In genomic region chr4:154837170-154837569, GRCm38 (mm10) we compare ENCODE assay signal across 7 mouse cellular contexts. TPM values are rescaled to one million over a fixed set of nuclear protein-coding genes. Genes with fewer than 3 reads are reported as not detected.
DNase-seq lines count a peak whose midpoint lies in the region; ATAC-seq and TF ChIP-seq lines count a peak whose summit lies in the region.

Ttc34 (plus strand) TSS chr4:154837459.

- no peaks in the 10 kb centered on the region for H3K9me3 ChIP-seq in heart, embryonic 13.5 days

- no peak within 1 kb of the TSS for H3K4me3 ChIP-seq in heart, embryonic 13.5 days
- no peak within 1 kb of the TSS for H3K4me3 ChIP-seq in layer of hippocampus, adult 2 months

- H3K36me3 ChIP-seq in heart, embryonic 13.5 days, result no peaks in the 10 kb centered on the region

- peak; percentile 98; the same call in 1 of the 2 replicates for TF ChIP-seq CTCF in layer of hippocampus, adult 2 months (conservative IDR thresholded peaks at IDR 0.05)

- no peaks in the 10 kb centered on the region for H3K4me1 ChIP-seq in heart, embryonic 13.5 days

- no peak within 1 kb of the TSS for H3K27ac ChIP-seq in heart, embryonic 13.5 days (replicated peaks)
- no peak within 1 kb of the TSS for H3K27ac ChIP-seq in layer of hippocampus, adult 2 months

- WGBS in heart, embryonic 13.5 days, result 38% methylated on average over 2 of the region's 2 CpGs

- H3K9ac ChIP-seq in heart, embryonic 13.5 days, result no peak within 1 kb of the TSS

- peaks cover 25% of the 10 kb centered on the region for H3K27me3 ChIP-seq in heart, embryonic 13.5 days (replicated peaks)

- H3K4me2 ChIP-seq in heart, embryonic 13.5 days, result no peak within 1 kb of the TSS

- peak; percentile 37; the same call in 1 of the 2 replicates for ATAC-seq in heart, embryonic 13.5 days (ENCODE audit: extremely low read depth, insufficient number of reproducible peaks, low FRiP score, low TSS enrichment)

- peak; percentile 35 for DNase-seq in CD4-positive helper T cell, adult 2 months (ENCODE audit: low read depth, low spot score)
- peak; percentile 75 for DNase-seq in ES-CJ7 (ENCODE audit: low read depth, low spot score)
- DNase-seq in cerebellum, adult 9-10 months, result peak; percentile 50
- DNase-seq in layer of hippocampus, adult 2 months (ENCODE audit: low spot score in 2 of 2), result peak; percentile 34 to 78
- DNase-seq in lung, postnatal 4 days, result peak; percentile 61 to 80
- peak; percentile 13 to 18 for DNase-seq in spleen, postnatal 36 days (ENCODE audit: low spot score in 2 of 2)

RNA-seq across cellular contexts. Expression of gene Ttc34, which starts in this region (rescaled TPM):
- 0.57 TPM in 2 replicates for polyA plus RNA-seq in heart, embryonic 13.5 days (2015; fragmentation: Nextera tagmentation; extraction: Ambion mirVana)
- 1 to 10 TPM; 4.0 to 4.1 TPM for total RNA-seq in layer of hippocampus, adult 2 months (2021)

Comparison
In these comparisons a context has a peak if more than half of its experiments do, and no peak if none do; other contexts are left out.
1. Peak in ATAC-seq in heart, embryonic 13.5 days; RNA of the gene not detected or under 1 TPM.
2. DNase-seq: peak in every context shown above with its lines; median percentile 75 in ES-CJ7; 70 in lung, postnatal 4 days; 56 in layer of hippocampus, adult 2 months; 50 in cerebellum, adult 9-10 months; 35 in CD4-positive helper T cell, adult 2 months; 16 in spleen, postnatal 36 days.